Mouse (Mus musculus): Measurements from ENCODE around the gene Ric8a. TPM values are rescaled to one million over a fixed set of nuclear protein-coding genes. Genes with fewer than 3 reads are reported as not detected.
A peak's percentile ranks its signal among the peaks of the same experiment; 100 is the strongest.

The Ric8a gene
- polyA plus RNA-seq, 1 experiment from 2014 or later: 74.8 TPM

DNA sequence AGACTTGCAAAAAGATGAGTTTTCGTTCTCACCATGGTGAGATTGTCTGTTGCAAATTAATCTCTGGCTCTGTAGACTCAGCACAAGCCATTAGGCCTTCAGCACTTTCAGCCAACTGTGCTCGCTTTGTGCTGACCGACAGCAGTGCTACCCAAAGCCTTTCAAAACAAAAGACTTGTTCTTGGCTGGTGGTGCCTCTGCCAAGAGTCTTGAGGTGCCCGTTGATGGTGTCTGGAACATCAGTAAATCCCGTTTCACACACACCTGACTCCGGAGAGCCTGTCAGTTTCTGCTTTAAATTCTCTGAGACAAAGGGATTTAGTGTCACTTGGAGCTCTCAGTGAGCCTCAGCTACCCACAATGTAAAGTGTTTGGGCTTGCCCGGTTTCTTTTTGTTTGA is 37.3 kb downstream of the Ric8a start:
- Histone ChIP-seq H3K9ac (ENCODE audit: low read depth, low read length) (no peak overlapping the region), H3K36me3 (ENCODE audit: control insufficient read depth, insufficient read depth, low read length) (peaks cover 18% of the 10 kb centered on the region), H3K4me2 (replicated peaks; ENCODE audit: low read depth, low read length) (no peak overlapping the region), H3K27me3 (ENCODE audit: control insufficient read depth, insufficient read depth, low read length) (no peaks in the 10 kb centered on the region), H3K27ac (ENCODE audit: low read depth, low read length) (no peak overlapping the region), H3K4me1 (replicated peaks; ENCODE audit: control insufficient read depth, insufficient read depth, low read length) (no peaks in the 10 kb centered on the region), H3K9me3 (ENCODE audit: control insufficient read depth, low read length) (no peaks in the 10 kb centered on the region), H3K4me3 (ENCODE audit: low read depth, low read length) (no peak overlapping the region)
- WGBS: 88% methylated on average over 7 of the region's 7 CpGs
- ATAC-seq (ENCODE audit: low FRiP score): no peak
- DNase-seq (ENCODE audit: low spot score): no peak

DNA sequence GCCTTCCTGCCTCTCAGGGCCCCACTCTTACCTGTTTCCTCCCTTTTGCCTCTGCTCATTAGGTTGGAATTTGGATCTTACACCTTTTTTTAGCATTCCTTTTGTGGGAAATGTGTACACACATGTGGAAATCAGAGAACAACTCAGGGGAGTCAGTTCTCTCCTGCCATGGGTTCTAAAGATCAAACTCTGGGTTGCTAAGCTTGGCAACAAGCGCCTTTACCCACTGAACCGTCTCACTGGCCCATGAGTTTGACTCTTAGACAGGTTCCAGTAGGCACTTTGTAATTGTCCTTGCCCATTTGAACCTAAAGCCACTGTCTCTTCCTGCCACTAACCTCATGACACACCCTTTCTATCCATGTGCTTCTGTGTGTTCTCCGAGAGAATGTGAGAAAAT is 37.9 kb downstream of the Ric8a start:
- Histone ChIP-seq H3K9me3 (ENCODE audit: control insufficient read depth, low read length) (no peaks in the 10 kb centered on the region), H3K27me3 (ENCODE audit: control insufficient read depth, insufficient read depth, low read length) (no peaks in the 10 kb centered on the region), H3K4me3 (ENCODE audit: low read depth, low read length) (no peak overlapping the region), H3K27ac (ENCODE audit: low read depth, low read length) (no peak overlapping the region), H3K36me3 (ENCODE audit: control insufficient read depth, insufficient read depth, low read length) (peaks cover 18% of the 10 kb centered on the region; the same call in 1 of the 2 replicates), H3K4me1 (replicated peaks; ENCODE audit: control insufficient read depth, insufficient read depth, low read length) (no peaks in the 10 kb centered on the region), H3K4me2 (replicated peaks; ENCODE audit: low read depth, low read length) (no peak overlapping the region), H3K9ac (ENCODE audit: low read depth, low read length) (no peak overlapping the region)
- WGBS: 95% methylated on average over 3 of the region's 3 CpGs
- ATAC-seq (ENCODE audit: low FRiP score) (no peak), DNase-seq (ENCODE audit: low spot score) (no peak)

DNA sequence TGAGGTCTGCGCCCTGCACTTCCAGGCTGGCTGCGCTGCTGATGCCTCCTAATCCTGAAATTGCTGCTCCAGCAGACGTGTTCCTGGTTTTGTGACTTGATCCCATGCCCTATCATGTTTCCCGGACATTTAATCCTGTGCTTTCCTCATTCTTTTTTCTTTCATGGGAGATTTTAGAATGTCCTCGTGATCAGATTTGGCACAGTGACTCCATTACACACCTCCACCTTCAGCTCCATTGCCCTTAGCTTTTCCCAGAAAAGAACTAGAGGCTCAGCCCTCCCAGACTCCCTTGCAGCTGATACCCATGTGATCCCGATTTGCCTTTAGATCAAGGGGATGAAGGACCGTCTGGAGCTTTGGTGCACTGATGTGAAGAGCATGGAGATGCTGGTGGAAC is 41.1 kb downstream of the Ric8a start:
- Histone ChIP-seq H3K4me1 (replicated peaks; ENCODE audit: control insufficient read depth, insufficient read depth, low read length) (no peaks in the 10 kb centered on the region), H3K27ac (ENCODE audit: low read depth, low read length) (no peak overlapping the region), H3K36me3 (ENCODE audit: control insufficient read depth, insufficient read depth, low read length) (peaks cover 12% of the 10 kb centered on the region; the same call in 1 of the 2 replicates), H3K4me3 (ENCODE audit: low read depth, low read length) (no peak overlapping the region), H3K4me2 (replicated peaks; ENCODE audit: low read depth, low read length) (no peak overlapping the region), H3K9ac (ENCODE audit: low read depth, low read length) (no peak overlapping the region), H3K27me3 (ENCODE audit: control insufficient read depth, insufficient read depth, low read length) (no peaks in the 10 kb centered on the region), H3K9me3 (ENCODE audit: control insufficient read depth, low read length) (no peaks in the 10 kb centered on the region)
- 89% methylated on average over 7 of the region's 7 CpGs for WGBS
- ATAC-seq (ENCODE audit: low FRiP score) (no peak), DNase-seq (ENCODE audit: low spot score) (no peak)

DNA sequence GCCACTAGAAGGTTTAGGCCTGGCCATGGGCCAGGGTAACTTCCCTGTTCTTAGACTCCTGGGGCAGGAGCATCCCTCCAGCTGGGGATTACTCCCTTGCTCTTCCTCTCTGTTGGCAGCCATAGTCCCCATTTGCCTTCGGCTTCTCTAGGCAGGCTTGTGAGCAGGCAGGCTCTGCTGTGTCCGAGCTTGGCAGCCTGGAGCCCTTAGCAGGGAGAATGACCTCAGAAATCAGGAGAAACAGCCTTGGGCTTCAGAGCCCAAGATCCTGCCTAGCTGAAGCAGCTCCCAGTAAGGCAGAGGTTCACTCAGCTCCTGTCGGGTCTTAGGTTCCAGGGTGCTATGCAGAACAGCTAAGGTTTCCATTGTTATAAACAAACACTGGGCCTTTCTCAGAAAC is 42.4 kb downstream of the Ric8a start:
- H3K4me1 ChIP-seq (replicated peaks; ENCODE audit: control insufficient read depth, insufficient read depth, low read length): no peaks in the 10 kb centered on the region
- 73% methylated on average over 3 of the region's 3 CpGs for WGBS
- H3K27me3 ChIP-seq (ENCODE audit: control insufficient read depth, insufficient read depth, low read length): no peaks in the 10 kb centered on the region
- ATAC-seq (ENCODE audit: low FRiP score) (no peak), DNase-seq (ENCODE audit: low spot score) (no peak)
- no peak overlapping the region for H3K4me2 ChIP-seq (replicated peaks; ENCODE audit: low read depth, low read length)
- peaks cover 11% of the 10 kb centered on the region; the same call in 1 of the 2 replicates for H3K36me3 ChIP-seq (ENCODE audit: control insufficient read depth, insufficient read depth, low read length)
- no peak overlapping the region for H3K27ac ChIP-seq (ENCODE audit: low read depth, low read length)
- H3K4me3 ChIP-seq (ENCODE audit: low read depth, low read length): no peak overlapping the region
- H3K9me3 ChIP-seq (ENCODE audit: control insufficient read depth, low read length): no peaks in the 10 kb centered on the region
- H3K9ac ChIP-seq (ENCODE audit: low read depth, low read length): no peak overlapping the region

DNA sequence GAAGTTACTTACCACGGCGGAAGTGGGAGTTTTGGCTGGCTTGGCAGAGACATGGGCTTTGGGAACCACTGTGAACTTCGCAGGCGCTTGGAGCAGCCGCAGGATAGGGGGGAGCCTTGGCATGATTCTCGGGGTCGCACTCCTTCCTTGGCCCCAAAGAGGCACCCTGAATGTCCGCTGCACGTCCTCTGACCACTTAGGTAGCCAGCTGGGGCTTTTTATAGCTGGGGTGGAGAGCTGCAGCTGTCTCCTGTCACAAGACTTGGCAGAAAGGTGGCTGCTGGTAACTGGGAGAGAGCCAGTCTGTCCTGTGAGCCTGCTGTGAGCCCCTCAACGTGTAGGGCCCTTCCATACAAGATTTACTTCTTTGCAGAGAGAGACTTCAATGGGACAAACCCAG is 43.5 kb downstream of the Ric8a start, which contains the start of gene Cox8b:
TSS of gene Cox8b (minus strand) at position 227 of the 400 bp plus-strand sequence.
- no peaks in the 10 kb centered on the region for H3K4me1 ChIP-seq (replicated peaks; ENCODE audit: control insufficient read depth, insufficient read depth, low read length)
- H3K9me3 ChIP-seq (ENCODE audit: control insufficient read depth, low read length): no peaks in the 10 kb centered on the region
- H3K4me2 ChIP-seq (replicated peaks; ENCODE audit: low read depth, low read length): no peak within 1 kb of the TSS
- DNase-seq (ENCODE audit: low spot score) (no peak), ATAC-seq (ENCODE audit: low FRiP score) (no peak)
- no peak within 1 kb of the TSS for H3K4me3 ChIP-seq (ENCODE audit: low read depth, low read length)
- H3K27me3 ChIP-seq (ENCODE audit: control insufficient read depth, insufficient read depth, low read length): no peaks in the 10 kb centered on the region
- peaks cover 8% of the 10 kb centered on the region; the same call in 1 of the 2 replicates for H3K36me3 ChIP-seq (ENCODE audit: control insufficient read depth, insufficient read depth, low read length)
- no peak within 1 kb of the TSS for H3K9ac ChIP-seq (ENCODE audit: low read depth, low read length)
- no peak within 1 kb of the TSS for H3K27ac ChIP-seq (ENCODE audit: low read depth, low read length)
- WGBS: 80% methylated on average over 10 of the region's 10 CpGs

DNA sequence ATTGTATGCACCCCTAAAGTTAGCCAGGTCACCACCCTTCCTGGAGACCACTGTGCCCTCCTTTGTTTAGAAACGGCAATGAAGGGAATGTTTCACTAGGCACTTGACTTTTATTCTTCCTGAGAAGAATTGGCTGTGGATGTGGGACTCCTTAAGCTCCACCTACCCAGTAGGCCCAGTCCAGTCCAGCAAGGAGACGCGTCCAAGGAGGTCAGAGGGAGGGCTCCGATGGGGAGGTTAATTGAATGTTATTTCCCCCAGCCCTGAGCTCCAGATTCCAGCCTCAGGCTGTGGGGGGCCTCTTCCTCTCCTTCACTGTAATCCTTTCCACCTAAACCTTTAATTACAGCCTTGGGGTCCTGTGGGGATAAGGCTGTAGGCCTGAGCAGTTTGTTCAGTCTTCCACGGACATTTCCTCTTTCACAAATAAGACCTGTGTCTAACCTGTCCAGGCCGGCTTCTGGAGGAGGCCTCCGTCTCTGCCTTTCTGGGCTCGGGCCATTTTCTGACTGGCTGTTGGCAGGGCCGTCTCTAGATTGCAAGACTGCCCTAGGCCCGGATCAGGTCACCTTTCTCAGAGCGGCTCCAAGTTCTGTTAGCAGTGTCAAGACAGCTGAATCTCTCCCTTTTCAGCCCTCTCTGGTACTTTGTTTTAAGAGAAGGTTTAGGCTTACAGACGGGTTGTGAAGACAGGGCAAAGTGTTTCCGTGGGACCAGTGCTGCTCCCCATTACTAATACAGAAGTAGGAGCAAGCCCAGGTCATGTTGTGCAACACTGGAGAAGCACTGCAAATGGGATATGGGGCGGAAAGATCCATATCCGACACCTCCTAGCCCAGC is 45.5 kb downstream of the Ric8a start:
- Histone ChIP-seq H3K9me3 (ENCODE audit: control insufficient read depth, low read length) (no peaks in the 10 kb centered on the region), H3K27ac (ENCODE audit: low read depth, low read length) (no peak overlapping the region), H3K36me3 (ENCODE audit: control insufficient read depth, insufficient read depth, low read length) (peaks cover 6% of the 10 kb centered on the region; the same call in 1 of the 2 replicates), H3K4me2 (replicated peaks; ENCODE audit: low read depth, low read length) (no peak overlapping the region), H3K9ac (ENCODE audit: low read depth, low read length) (no peak overlapping the region), H3K27me3 (ENCODE audit: control insufficient read depth, insufficient read depth, low read length) (no peaks in the 10 kb centered on the region), H3K4me3 (ENCODE audit: low read depth, low read length) (no peak overlapping the region), H3K4me1 (replicated peaks; ENCODE audit: control insufficient read depth, insufficient read depth, low read length) (no peaks in the 10 kb centered on the region)
- ATAC-seq (ENCODE audit: low FRiP score) (no peak), DNase-seq (ENCODE audit: low spot score) (no peak)
- WGBS: 79% methylated on average over 15 of the region's 15 CpGs

DNA sequence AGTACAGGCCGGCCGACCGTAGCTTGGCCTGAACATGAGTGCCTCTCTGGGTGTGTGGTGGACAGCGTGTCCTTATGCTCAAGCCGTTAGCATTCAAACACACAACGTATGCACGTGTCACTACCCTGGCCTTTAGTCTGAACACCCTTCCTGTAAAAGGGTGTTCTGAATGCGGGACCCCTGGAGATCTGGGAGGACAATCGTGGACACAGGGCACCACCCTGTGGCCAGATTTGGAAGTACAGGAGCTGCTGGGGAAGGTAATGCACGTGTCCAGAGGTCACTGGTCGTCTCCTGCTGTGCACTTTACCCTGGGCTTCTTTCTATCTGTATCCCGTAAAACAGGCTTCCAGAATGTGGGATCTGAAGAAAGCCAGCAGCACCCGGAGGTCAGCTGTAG is 46.5 kb downstream of the Ric8a start:
- Histone ChIP-seq H3K4me1 (replicated peaks; ENCODE audit: control insufficient read depth, insufficient read depth, low read length) (no peaks in the 10 kb centered on the region), H3K36me3 (ENCODE audit: control insufficient read depth, insufficient read depth, low read length) (no peaks in the 10 kb centered on the region), H3K9me3 (ENCODE audit: control insufficient read depth, low read length) (no peaks in the 10 kb centered on the region), H3K4me3 (ENCODE audit: low read depth, low read length) (no peak overlapping the region), H3K4me2 (replicated peaks; ENCODE audit: low read depth, low read length) (no peak overlapping the region), H3K27ac (ENCODE audit: low read depth, low read length) (no peak overlapping the region), H3K27me3 (ENCODE audit: control insufficient read depth, insufficient read depth, low read length) (no peaks in the 10 kb centered on the region), H3K9ac (ENCODE audit: low read depth, low read length) (no peak overlapping the region)
- WGBS: 24% methylated on average over 13 of the region's 13 CpGs
- ATAC-seq (ENCODE audit: low FRiP score) (peak; percentile 63), DNase-seq (ENCODE audit: low spot score) (peak; percentile 90)

DNA sequence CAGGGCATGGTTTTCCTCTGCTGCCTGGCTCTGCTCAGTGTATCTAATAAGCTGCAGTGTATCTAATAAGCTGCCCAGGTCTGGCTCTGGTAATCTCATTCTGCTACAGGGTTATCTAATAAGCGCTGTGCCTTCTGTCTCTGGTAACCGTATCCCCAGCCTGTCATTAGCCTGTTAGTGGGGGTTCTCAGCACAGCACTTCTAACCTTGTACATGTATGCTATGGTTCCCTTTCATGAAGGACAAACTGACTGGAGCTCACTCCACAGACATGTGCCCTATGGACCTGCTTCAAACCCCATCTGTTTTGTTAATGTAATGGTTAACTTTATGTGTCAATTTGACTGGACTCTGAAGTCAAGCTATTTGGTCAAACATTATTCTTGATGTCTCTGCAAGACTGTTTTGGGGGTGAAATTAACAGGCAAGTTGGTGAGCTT is 48.9 kb downstream of the Ric8a start:
- WGBS: 79% methylated on average over 2 of the region's 2 CpGs
- Histone ChIP-seq H3K4me3 (ENCODE audit: low read depth, low read length) (no peak overlapping the region), H3K27me3 (ENCODE audit: control insufficient read depth, insufficient read depth, low read length) (no peaks in the 10 kb centered on the region), H3K4me2 (replicated peaks; ENCODE audit: low read depth, low read length) (no peak overlapping the region), H3K36me3 (ENCODE audit: control insufficient read depth, insufficient read depth, low read length) (no peaks in the 10 kb centered on the region), H3K9me3 (ENCODE audit: control insufficient read depth, low read length) (no peaks in the 10 kb centered on the region), H3K9ac (ENCODE audit: low read depth, low read length) (no peak overlapping the region), H3K4me1 (replicated peaks; ENCODE audit: control insufficient read depth, insufficient read depth, low read length) (no peaks in the 10 kb centered on the region), H3K27ac (ENCODE audit: low read depth, low read length) (no peak overlapping the region)
- no peak for ATAC-seq (ENCODE audit: low FRiP score)
- DNase-seq (ENCODE audit: low spot score): no peak

DNA sequence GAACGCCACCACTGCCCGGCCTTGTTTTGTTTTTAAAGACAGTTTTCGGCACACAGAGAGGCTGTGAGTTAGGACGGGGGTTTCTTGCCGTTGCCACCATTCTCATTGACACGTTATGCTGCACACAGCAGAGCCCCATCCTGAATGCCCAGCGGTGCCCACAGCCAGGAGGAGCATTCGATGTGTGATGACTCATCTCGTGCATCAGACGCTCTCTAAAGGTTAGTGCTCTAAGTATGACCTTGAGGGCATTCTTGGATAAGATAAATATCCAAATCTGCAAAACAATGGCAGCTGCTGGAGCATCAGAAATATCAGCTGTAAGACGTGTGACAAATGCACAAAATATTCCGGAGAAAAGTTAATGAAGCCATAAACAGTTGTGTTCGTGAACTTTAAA is 50.4 kb downstream of the Ric8a start:
- H3K4me2 ChIP-seq (replicated peaks; ENCODE audit: low read depth, low read length): no peak overlapping the region
- no peaks in the 10 kb centered on the region for H3K27me3 ChIP-seq (ENCODE audit: control insufficient read depth, insufficient read depth, low read length)
- no peak overlapping the region for H3K27ac ChIP-seq (ENCODE audit: low read depth, low read length)
- H3K4me1 ChIP-seq (replicated peaks; ENCODE audit: control insufficient read depth, insufficient read depth, low read length): no peaks in the 10 kb centered on the region
- no peak overlapping the region for H3K4me3 ChIP-seq (ENCODE audit: low read depth, low read length)
- ATAC-seq (ENCODE audit: low FRiP score) (no peak), DNase-seq (ENCODE audit: low spot score) (no peak)
- no peaks in the 10 kb centered on the region for H3K36me3 ChIP-seq (ENCODE audit: control insufficient read depth, insufficient read depth, low read length)
- H3K9me3 ChIP-seq (ENCODE audit: control insufficient read depth, low read length): no peaks in the 10 kb centered on the region
- 83% methylated on average over 13 of the region's 13 CpGs for WGBS
- H3K9ac ChIP-seq (ENCODE audit: low read depth, low read length): no peak overlapping the region

Measured in hindbrain, embryonic 11.5 days (tissue).